Mouse (Mus musculus): ENCODE data around the gene Glrx2.
"Not testable (repeated sequence)": the region's sequence is repeated elsewhere in the genome, so short reads cannot be mapped to it uniquely, and the experiment has no call there.

Glrx2 gene

DNA sequence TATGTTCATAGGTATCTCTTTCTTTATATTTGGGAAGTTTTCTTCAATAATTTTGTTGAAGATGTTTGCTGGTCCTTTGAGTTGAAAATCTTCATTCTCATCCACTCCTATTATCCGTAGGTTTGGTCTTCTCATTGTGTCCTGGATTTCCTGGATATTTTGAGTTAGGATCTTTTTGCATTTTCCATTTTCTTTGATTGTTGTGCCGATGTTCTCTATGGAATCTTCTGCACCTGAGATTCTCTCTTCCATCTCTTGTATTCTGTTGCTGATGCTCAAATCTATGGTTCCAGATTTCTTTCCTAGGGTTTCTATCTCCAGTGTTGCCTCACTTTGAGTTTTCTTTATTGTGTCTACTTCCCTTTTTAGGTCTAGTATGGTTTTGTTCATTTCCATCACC lies at the start of gene Glrx2:
Gene Glrx2 (plus strand): TSS at position 301 of the 400 bp plus-strand sequence.
- not testable (repeated sequence) for DNase-seq

DNA sequence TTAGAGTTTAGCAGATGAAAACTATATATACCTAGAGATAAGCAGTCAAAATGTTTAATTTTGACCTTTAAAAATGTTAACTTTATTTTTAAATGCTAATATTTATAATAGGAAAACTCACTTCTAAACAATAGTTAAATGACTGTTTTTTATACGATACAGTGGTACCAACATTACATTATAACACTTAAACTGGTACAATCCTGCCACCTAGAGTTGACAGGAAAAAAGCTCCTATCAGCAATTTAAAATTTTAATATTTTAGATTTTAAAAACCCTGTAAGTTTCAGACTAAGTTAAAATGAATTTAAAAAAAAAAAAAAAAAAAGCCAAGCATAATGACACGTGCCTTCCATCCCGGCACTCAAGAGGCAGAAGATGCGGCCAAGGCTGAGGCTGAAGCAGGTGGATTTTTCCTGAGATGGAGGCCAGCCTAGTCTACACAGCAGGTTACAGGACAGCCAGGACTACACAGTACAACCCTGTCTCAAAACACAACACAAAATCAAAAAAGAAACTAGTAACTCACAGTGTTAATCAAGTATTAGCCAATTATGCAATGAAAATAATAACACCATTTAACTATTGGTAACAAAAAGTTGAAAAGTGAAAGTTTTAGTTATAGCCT lies 40.3 kb upstream of the Glrx2 start:
- peak; percentile 4 for DNase-seq

- DNase-seq, result no peak
Measured at GRCm38 (mm10) chr1:143681108-143681507, 35.0 kb upstream of the Glrx2 start.

- DNase-seq, result no peak
Measured at GRCm38 (mm10) chr1:143684849-143685248, 31.3 kb upstream of the Glrx2 start.

GRCm38 (mm10) chr1:143701736-143702135 lies 14.4 kb upstream of the Glrx2 start:
- DNase-seq, result peak; percentile 14

DNA sequence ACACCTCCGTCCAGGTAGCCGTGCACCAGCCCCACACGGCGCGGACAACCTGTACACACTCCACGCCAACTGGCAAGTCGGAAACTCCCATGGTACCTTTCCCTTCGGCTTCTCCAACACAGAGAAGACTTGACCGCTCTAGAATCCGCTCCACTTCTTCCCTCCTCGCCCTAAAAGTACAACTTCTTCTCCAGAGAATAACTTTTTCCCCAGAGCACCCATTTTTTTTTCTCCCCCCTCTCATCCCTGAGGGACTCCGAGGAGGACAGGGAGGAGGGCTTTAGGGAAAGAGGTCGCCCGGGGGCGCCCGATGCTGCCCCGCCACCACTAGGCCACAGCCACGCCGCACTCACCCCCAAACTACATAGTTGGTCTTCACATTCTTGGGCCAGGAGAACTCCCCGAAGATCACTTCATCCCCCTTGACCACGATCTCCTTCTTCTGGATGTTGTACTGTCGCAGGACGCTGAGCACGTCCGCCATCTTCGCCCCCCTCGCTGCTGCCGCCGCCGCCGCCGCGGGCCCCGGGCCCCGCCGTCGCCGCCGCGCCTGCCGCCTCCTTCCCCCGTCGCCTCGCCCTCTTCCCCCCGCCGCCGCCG lies 13.9 kb upstream of the Glrx2 start:
- DNase-seq, result peak; percentile 53

- peak; percentile 94 for DNase-seq
Measured at GRCm38 (mm10) chr1:143702741-143703262, 13.3 kb upstream of the Glrx2 start, which contains the start of gene Cdc73. Gene Cdc73, minus strand, starts transcription at chr1:143702893.

GRCm38 (mm10) chr1:143707006-143707405 lies 9.1 kb upstream of the Glrx2 start:
- no peak for DNase-seq

DNA sequence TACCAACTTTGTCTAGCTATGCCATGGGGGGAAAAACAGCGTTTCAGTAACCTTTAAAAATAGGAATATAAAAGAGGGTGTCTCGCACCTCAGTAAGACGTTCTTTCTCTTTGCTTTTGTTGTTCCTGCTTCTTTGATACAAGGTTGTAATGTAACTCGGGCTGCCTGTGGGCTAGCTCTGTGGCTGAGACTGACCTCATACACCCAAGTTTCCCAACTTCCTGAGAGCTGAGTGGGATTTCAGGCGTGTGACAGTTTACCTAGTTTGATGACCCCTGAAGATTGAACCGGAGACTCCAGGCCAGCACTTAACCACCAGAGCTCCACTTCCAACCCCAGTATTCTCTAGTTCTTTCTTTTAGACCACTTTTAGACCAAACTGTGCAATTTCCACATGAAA lies 7.8 kb upstream of the Glrx2 start:
- no peak for DNase-seq

DNA sequence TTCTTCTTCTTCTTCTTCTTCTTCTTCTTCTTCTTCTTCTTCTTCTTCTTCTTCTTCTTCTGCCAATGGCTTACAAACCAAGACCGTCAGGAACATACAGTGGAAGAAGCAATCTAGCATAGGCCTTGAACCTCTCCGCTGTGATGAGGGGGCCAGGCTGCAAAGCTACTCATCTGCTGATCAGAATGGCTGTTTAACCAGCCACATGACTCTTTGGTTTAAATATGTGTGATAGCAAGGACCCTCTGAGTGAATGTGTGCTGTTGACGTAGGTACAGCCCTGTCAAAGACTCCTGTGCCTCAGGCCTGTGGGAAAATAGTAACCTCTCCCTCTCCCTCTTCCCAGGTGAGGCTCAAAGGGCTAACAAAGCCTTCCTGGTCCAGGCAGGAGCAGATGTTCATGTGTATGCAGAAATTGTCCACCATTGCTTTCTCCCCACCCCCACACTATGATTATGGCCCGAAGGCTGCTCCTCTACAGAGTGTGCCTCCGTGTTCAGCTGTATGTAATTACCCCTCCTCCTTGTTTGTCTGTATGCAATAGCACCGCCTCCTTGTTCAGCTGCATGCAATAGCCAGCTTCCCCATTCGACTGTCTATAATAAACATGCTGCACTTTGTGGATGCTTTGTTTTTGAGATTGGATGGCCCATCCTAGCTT lies 6.0 kb upstream of the Glrx2 start:
- peak; percentile 4 for DNase-seq

DNA sequence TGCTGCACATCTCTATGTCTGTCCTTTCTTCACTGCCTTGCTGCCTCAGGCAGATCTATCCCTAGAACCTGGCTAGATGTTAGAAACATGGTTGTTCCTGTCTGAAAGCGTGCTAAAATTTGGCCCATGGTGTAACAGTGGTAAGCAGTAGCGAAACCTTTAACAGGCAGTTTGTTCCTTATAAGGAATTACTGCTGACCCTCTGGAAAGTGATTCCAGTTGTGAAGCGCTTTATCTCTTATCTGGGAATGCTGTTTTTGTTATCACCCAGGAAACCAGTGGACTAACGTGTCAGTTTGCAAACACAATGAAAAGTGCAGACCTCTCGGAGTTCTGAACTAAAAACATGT lies 5.5 kb upstream of the Glrx2 start:
- DNase-seq, result no peak

GRCm38 (mm10) chr1:143724456-143725064 lies 8.4 kb downstream of the Glrx2 start:
- DNase-seq, result no peak

DNA sequence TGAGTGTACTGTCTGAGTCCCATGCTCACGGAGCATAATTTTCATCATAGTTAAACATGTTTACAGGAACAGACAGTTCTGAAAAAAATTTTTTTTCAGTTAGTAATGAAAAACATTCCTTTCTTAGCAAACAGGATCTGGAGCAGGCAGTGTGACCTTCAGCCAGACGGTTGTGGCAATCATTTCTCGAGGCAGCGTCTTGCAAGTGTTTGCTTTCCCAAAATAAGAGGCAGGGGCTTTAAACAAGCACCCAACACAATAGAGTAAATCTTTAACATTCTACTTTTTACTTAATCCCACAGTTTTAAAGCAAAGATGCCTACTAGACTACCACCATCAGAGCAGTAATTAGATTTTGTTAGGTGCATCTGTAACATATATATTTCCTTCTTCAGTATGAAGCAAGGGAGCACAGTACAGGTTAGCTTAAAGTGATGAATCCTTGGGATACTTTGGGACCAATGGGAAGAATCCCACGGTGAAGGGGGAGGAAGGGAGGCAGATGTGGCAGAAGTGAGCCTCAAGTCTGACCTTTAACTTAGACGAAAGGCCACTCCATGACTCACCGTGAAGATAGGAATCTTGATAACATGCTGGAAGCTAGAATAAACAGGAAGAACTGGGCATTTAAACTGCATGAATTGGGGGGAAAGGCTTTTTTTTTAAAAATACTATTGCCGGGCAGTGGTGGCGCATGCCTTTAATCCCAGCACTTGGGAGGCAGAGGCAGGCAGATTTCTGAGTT lies 11.7 kb downstream of the Glrx2 start:
- no peak for DNase-seq

GRCm38 (mm10) chr1:143730899-143731298 lies 14.8 kb downstream of the Glrx2 start:
- DNase-seq, result peak; percentile 16

GRCm38 (mm10) chr1:143731691-143732090 lies 15.6 kb downstream of the Glrx2 start:
- DNase-seq, result no peak

DNA sequence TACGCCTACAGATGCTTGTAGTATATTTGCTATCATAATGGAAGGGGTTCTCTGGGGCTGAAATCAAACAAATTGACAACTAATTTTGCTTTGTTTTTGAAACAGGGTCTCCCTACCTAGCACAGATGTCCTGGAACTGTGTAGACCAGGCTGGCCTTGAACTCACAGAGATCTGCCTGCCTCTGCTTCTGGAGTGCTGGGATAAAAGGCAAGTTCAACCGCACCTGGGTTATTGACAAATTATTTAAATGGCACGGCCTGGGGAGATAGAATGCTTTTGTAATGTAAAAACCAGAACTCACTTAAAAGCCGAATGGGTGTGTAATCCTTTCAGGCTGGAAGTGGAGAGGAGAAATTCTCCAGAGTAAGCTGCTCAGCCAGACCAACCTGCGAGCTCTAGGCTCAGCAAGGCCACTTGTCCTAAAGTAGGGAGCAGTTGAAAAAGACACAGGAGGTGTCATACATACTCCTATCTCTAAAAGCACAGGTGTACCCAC lies 17.8 kb downstream of the Glrx2 start:
- no peak for DNase-seq

DNA sequence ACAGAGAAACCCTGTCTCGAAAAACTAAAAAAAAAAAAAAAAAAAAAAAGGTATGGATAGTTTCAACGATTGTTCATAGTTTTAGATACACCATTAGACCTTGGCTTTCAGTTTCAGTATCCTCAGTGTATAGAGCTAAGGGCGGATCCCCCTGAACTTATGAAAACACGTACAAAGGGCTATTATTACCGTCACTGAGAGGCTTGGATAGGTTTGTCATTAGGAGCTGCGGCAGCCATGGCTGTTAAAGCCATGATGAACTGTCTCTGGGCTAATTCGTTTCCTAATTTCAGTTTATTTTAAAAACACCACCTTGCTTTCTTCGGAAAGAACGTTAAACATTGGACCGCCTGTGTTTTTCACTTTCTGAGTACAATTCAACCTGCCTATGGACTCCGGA lies 22.7 kb downstream of the Glrx2 start:
- DNase-seq, result peak; percentile 10

- DNase-seq, result peak; percentile 91
Measured at GRCm38 (mm10) chr1:143739361-143740350, 23.5 kb downstream of the Glrx2 start.

GRCm38 (mm10) chr1:143740581-143740980 lies 24.4 kb downstream of the Glrx2 start:
- no peak for DNase-seq

- no peak for DNase-seq
Measured at GRCm38 (mm10) chr1:143741331-143741730, 25.2 kb downstream of the Glrx2 start.

DNA sequence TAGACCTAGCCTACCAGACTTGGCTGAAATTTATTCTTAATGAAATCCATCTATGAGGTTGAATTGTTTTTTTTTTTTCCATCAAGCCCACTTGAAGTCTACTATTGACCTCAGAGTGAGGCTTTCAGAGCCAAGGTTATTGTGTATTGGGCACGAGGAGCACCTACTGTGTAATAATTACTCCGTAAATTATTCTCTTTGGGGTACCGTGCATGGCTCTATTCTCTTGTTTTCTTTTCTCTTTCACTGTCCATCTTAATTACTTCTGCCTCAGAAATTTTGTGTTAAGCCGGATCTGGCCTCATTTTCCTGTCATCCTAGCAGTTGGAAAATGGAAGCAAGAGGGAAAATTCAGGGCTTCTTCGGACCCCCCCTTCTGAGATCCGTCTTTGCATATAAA lies 26.0 kb downstream of the Glrx2 start:
- no peak for DNase-seq
